In genomic region chr6:136512351-136512750, GRCm38 (mm10) we compare ENCODE assay signal across 25 mouse cellular contexts. TPM values are rescaled to one million over a fixed set of nuclear protein-coding genes. Genes with fewer than 3 reads are reported as not detected.
DNase-seq lines count a peak whose midpoint lies in the region; ATAC-seq and TF ChIP-seq lines count a peak whose summit lies in the region.
"Had no signal": no experiment of that assay in that cellular context is flagged by ENCODE, and none has a peak within 500 bp of the region (broad histone marks: within the 10 kb centered on the region; RNA-seq: fewer than 3 reads in every experiment).

No protein-coding gene starts in this region.

- no peak overlapping the region for H3K4me2 ChIP-seq in intestine, embryonic 16.5 days (ENCODE audit: low read depth, low read length)
- no peak overlapping the region for H3K4me2 ChIP-seq in intestine, postnatal 0 days (replicated peaks; ENCODE audit: low read depth)
- no peak overlapping the region for H3K4me2 ChIP-seq in lung, postnatal 0 days (replicated peaks; ENCODE audit: low read depth, low read length)
- H3K4me2 ChIP-seq: embryonic facial prominence, embryonic 12.5 days; embryonic facial prominence, embryonic 15.5 days; forebrain, embryonic 13.5 days; heart, embryonic 13.5 days; hindbrain, embryonic 14.5 days had no signal

- no peak for TF ChIP-seq CTCF in intestine, postnatal 0 days (IDR thresholded peaks at IDR 0.05; ENCODE audit: low read depth)
- no peak for TF ChIP-seq CTCF in lung, postnatal 0 days (IDR thresholded peaks at IDR 0.05)
- no peak for TF ChIP-seq CTCF in lung, adult 2 months (IDR thresholded peaks at IDR 0.05; ENCODE audit: insufficient read depth, low read length)

- no peak overlapping the region for H3K27ac ChIP-seq in intestine, embryonic 16.5 days (ENCODE audit: low read length)
- no peak overlapping the region for H3K27ac ChIP-seq in intestine, postnatal 0 days (ENCODE audit: low read depth, low read length)
- H3K27ac ChIP-seq in lung, postnatal 0 days (ENCODE audit: low read length): no peak overlapping the region
- H3K27ac ChIP-seq: embryonic facial prominence, embryonic 12.5 days; embryonic facial prominence, embryonic 15.5 days; forebrain, embryonic 13.5 days; heart, embryonic 13.5 days; hindbrain, embryonic 14.5 days; hindbrain, postnatal 0 days had no signal

- H3K9me3 ChIP-seq in intestine, embryonic 16.5 days (ENCODE audit: control insufficient read depth, low read length): peaks cover 3% of the 10 kb centered on the region; the same call in 1 of the 2 replicates
- no peaks in the 10 kb centered on the region for H3K9me3 ChIP-seq in intestine, postnatal 0 days (ENCODE audit: control insufficient read depth)
- H3K9me3 ChIP-seq in lung, postnatal 0 days (ENCODE audit: low read length): no peaks in the 10 kb centered on the region; the same call in 1 of the 2 replicates

- H3K4me3 ChIP-seq in intestine, embryonic 16.5 days (ENCODE audit: low read length): no peak overlapping the region
- H3K4me3 ChIP-seq in intestine, postnatal 0 days (ENCODE audit: low read depth, low read length): no peak overlapping the region
- no peak overlapping the region for H3K4me3 ChIP-seq in lung, postnatal 0 days (ENCODE audit: low read depth, low read length)
- H3K4me3 ChIP-seq in lung, adult 2 months (replicated peaks; ENCODE audit: extremely low read depth, low read depth, low read length): no peak overlapping the region
- H3K4me3 ChIP-seq: embryonic facial prominence, embryonic 12.5 days; embryonic facial prominence, embryonic 15.5 days; forebrain, embryonic 13.5 days; heart, embryonic 13.5 days had no signal

- no peaks in the 10 kb centered on the region for H3K4me1 ChIP-seq in intestine, embryonic 16.5 days (ENCODE audit: control insufficient read depth, insufficient read depth, low read length)
- H3K4me1 ChIP-seq in intestine, postnatal 0 days (replicated peaks; ENCODE audit: control insufficient read depth, insufficient read depth, low read length): no peaks in the 10 kb centered on the region
- no peaks in the 10 kb centered on the region for H3K4me1 ChIP-seq in lung, postnatal 0 days (ENCODE audit: insufficient read depth, low read depth, low read length)
- no peaks in the 10 kb centered on the region for H3K4me1 ChIP-seq in lung, adult 2 months (ENCODE audit: control insufficient read depth, insufficient read depth, low read length)
- H3K4me1 ChIP-seq: embryonic facial prominence, embryonic 12.5 days; embryonic facial prominence, embryonic 15.5 days; forebrain, embryonic 13.5 days; heart, embryonic 13.5 days had no signal

- 0 out of 2 replicates have a peak, but pooled peaks have one; percentile 26 for ATAC-seq in intestine, embryonic 16.5 days
- no peak for ATAC-seq in intestine, postnatal 0 days
- ATAC-seq in lung, postnatal 0 days: peak; percentile 60
- peak; percentile 29; the same call in 1 of the 2 replicates for ATAC-seq in megakaryocyte progenitor cell, adult 5-6 weeks (replicated peaks; ENCODE audit: poor library complexity)
- ATAC-seq: CD4-positive, CD25-positive, alpha-beta regulatory T cell, adult 4 months; forebrain, embryonic 13.5 days; forebrain, embryonic 16.5 days; hindbrain, postnatal 0 days had no signal

- no peak for DNase-seq in lung, postnatal 0 days (ENCODE audit: low spot score)
- no peak for DNase-seq in lung, adult 2 months
- no peak for DNase-seq in kidney, postnatal 10 days
- DNase-seq: adrenal gland, adult 2 months; adrenal gland, postnatal 14 days; cerebellum, adult 11 months; cerebellum, adult 2 months; cerebellum, adult 9-11 months; cerebellum, postnatal 25 days; gastrocnemius, postnatal 10 days; gastrocnemius, postnatal 36 days; heart, adult 18-20 months; heart, postnatal 14 days; heart, postnatal 4 days had no signal

- no peaks in the 10 kb centered on the region for H3K27me3 ChIP-seq in intestine, embryonic 16.5 days (replicated peaks; ENCODE audit: control insufficient read depth, insufficient read depth, low read length)
- H3K27me3 ChIP-seq in intestine, postnatal 0 days (replicated peaks; ENCODE audit: control insufficient read depth, insufficient read depth, low read length): no peaks in the 10 kb centered on the region
- no peaks in the 10 kb centered on the region for H3K27me3 ChIP-seq in lung, postnatal 0 days (replicated peaks; ENCODE audit: insufficient read depth, low read length)
- H3K27me3 ChIP-seq: embryonic facial prominence, embryonic 12.5 days; embryonic facial prominence, embryonic 15.5 days; forebrain, embryonic 13.5 days; heart, embryonic 13.5 days had no signal

- no peak overlapping the region for H3K9ac ChIP-seq in intestine, embryonic 16.5 days (ENCODE audit: low read depth, low read length)
- no peak overlapping the region for H3K9ac ChIP-seq in intestine, postnatal 0 days (ENCODE audit: low read depth, low read length)
- no peak overlapping the region for H3K9ac ChIP-seq in lung, postnatal 0 days (replicated peaks; ENCODE audit: low read depth)
- H3K9ac ChIP-seq: embryonic facial prominence, embryonic 12.5 days; embryonic facial prominence, embryonic 15.5 days; forebrain, embryonic 13.5 days; heart, embryonic 13.5 days; hindbrain, embryonic 14.5 days had no signal

- 84% methylated on average over 3 of the region's 3 CpGs for WGBS in intestine, embryonic 16.5 days
- 63% methylated on average over 3 of the region's 3 CpGs for WGBS in intestine, postnatal 0 days
- 48% methylated on average over 3 of the region's 3 CpGs for WGBS in lung, postnatal 0 days
- WGBS in lung, adult 2 months: 44% methylated on average over 3 of the region's 3 CpGs

- no peak for TF ChIP-seq POLR2A in lung, adult 2 months (IDR thresholded peaks at IDR 0.05; ENCODE audit: borderline replicate concordance, extremely low read depth, low read depth, low read length)

- no peaks in the 10 kb centered on the region for H3K36me3 ChIP-seq in intestine, embryonic 16.5 days (ENCODE audit: control insufficient read depth, insufficient read depth, low read length)
- H3K36me3 ChIP-seq in intestine, postnatal 0 days (ENCODE audit: control insufficient read depth, insufficient read depth): no peaks in the 10 kb centered on the region
- no peaks in the 10 kb centered on the region for H3K36me3 ChIP-seq in lung, postnatal 0 days (ENCODE audit: insufficient read depth, low read length)
- H3K36me3 ChIP-seq: embryonic facial prominence, embryonic 12.5 days; embryonic facial prominence, embryonic 15.5 days; heart, embryonic 13.5 days had no signal

- no peak for TF ChIP-seq EP300 in lung, postnatal 0 days (IDR thresholded peaks at IDR 0.05)

RNA-seq across cellular contexts. Expression of gene Atf7ip, which starts 6.4 kb away (rescaled TPM):
- polyA plus RNA-seq in intestine, embryonic 16.5 days (2015; fragmentation: Nextera tagmentation; extraction: Ambion mirVana): 17.6 and 21.0 TPM in 2 replicates
- polyA plus RNA-seq in intestine, postnatal 0 days (2015; fragmentation: Nextera tagmentation; extraction: Ambion mirVana): 8.6 and 9.4 TPM in 2 replicates
- 13.9 and 14.9 TPM in 2 replicates for polyA plus RNA-seq in lung, postnatal 0 days (2015; fragmentation: Nextera tagmentation; extraction: Ambion mirVana)
- 24.8 and 28.3 TPM in 2 replicates for polyA plus RNA-seq in lung, adult 2 months (2012; rRNA removed)
- total RNA-seq in megakaryocyte progenitor cell, adult 5-6 weeks (2015): 83.1 and 106 TPM in 2 replicates
- 30.1 and 39.4 TPM in 2 replicates for total RNA-seq in megakaryocyte progenitor cell, adult 5-6 weeks (2017)
